Mouse (Mus musculus): ENCODE results near the gene Slc34a1. TPM values are rescaled to one million over a fixed set of nuclear protein-coding genes. Genes with fewer than 3 reads are reported as not detected.
A peak's percentile ranks its signal among the peaks of the same experiment; 100 is the strongest.
"Not testable (repeated sequence)": the region's sequence is repeated elsewhere in the genome, so short reads cannot be mapped to it uniquely, and the experiment has no call there.

The Slc34a1 gene
- polyA plus RNA-seq, 1 experiment from 2014 or later, result not detected

- H3K27ac ChIP-seq (replicated peaks), result no peak overlapping the region
- DNase-seq (ENCODE audit: low spot score), result no peak
- no peaks in the 10 kb centered on the region for H3K4me1 ChIP-seq
- H3K27me3 ChIP-seq (ENCODE audit: low read depth, poor library complexity, severe bottlenecking), result no peaks in the 10 kb centered on the region
- H3K4me3 ChIP-seq, result no peak overlapping the region
- no peaks in the 10 kb centered on the region for H3K36me3 ChIP-seq
- WGBS, result 79% methylated on average over 10 of the region's 10 CpGs
- peaks cover 6% of the 10 kb centered on the region; the same call in 1 of the 2 replicates for H3K9me3 ChIP-seq (replicated peaks)
Observed at GRCm38 (mm10) chr13:55431889-55432685, 34.1 kb downstream of the Slc34a1 start.

DNA sequence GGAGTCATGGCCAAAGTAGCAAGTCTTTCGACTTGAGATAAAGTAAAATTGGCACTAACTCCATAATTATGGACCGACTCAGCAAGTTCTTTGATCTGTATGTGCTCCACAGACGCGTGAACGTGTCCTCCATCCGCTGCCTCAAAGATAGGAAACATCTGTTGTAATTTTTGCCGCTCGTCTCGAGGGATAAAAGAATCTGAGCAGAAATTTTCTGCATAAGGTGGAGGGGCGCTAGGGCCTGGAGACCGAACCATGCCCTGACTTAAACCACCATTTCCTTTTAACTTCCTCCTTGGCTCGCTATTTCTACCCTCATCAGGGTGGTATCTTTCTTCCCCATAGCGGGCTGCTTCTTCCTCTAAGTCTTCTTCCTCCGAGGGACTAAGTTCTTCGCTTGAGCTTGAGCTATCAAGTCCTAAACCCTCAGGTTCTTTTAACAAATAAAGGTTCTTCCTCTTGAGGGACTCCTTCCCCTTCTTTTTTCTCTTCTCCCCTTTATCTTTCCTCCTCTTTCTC, 39.2 kb downstream of the Slc34a1 start:
- H3K27me3 ChIP-seq (ENCODE audit: low read depth, poor library complexity, severe bottlenecking); H3K36me3 ChIP-seq; H3K4me3 ChIP-seq; H3K4me1 ChIP-seq; H3K27ac ChIP-seq (replicated peaks); DNase-seq (ENCODE audit: low spot score): not testable (repeated sequence)
- H3K9me3 ChIP-seq (replicated peaks), result peaks cover 18% of the 10 kb centered on the region
- WGBS, result 91% methylated on average over 15 of the region's 15 CpGs

DNA sequence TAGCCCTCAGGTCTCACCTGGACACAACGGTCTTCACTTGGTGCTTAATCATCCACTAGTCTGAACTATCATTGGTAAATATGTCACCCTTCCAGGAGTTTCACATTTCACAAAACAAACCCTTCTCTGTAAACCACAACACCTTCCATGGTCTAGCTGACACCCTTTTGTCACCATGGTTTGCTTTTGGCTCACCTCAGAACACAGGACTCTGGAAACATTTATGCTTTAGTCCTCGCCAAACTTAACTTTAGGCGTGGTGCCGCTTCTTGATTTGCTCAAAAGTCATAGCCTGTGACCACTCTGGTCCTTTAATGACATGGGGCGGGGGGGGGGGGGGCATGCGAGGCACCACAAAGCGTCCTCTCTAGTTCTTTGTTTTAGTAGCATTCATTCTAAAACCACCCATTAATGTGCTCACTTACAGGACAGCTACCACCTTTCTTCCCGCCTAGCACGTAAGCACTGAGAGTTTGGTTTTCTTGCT, 45.9 kb downstream of the Slc34a1 start:
- H3K36me3 ChIP-seq, result peaks cover 8% of the 10 kb centered on the region
- H3K27me3 ChIP-seq (ENCODE audit: low read depth, poor library complexity, severe bottlenecking), result no peaks in the 10 kb centered on the region
- WGBS, result 47% methylated on average over 9 of the region's 9 CpGs
- peak overlapping the region; percentile 93 for H3K4me3 ChIP-seq
- no peaks in the 10 kb centered on the region for H3K9me3 ChIP-seq (replicated peaks)
- peak overlapping the region; percentile 98 for H3K27ac ChIP-seq (replicated peaks)
- DNase-seq (ENCODE audit: low spot score), result no peak
- H3K4me1 ChIP-seq, result peaks cover 37% of the 10 kb centered on the region

GRCm38 (mm10) chr13:55444286-55444936, 46.4 kb downstream of the Slc34a1 start:
- H3K4me1 ChIP-seq, result peaks cover 37% of the 10 kb centered on the region
- H3K27me3 ChIP-seq (ENCODE audit: low read depth, poor library complexity, severe bottlenecking), result no peaks in the 10 kb centered on the region
- WGBS, result 2% methylated on average over 32 of the region's 33 CpGs
- no peak for DNase-seq (ENCODE audit: low spot score)
- H3K36me3 ChIP-seq, result peaks cover 14% of the 10 kb centered on the region
- H3K27ac ChIP-seq (replicated peaks), result peak overlapping the region; percentile 98
- no peaks in the 10 kb centered on the region for H3K9me3 ChIP-seq (replicated peaks)
- peak overlapping the region; percentile 93 for H3K4me3 ChIP-seq

DNA sequence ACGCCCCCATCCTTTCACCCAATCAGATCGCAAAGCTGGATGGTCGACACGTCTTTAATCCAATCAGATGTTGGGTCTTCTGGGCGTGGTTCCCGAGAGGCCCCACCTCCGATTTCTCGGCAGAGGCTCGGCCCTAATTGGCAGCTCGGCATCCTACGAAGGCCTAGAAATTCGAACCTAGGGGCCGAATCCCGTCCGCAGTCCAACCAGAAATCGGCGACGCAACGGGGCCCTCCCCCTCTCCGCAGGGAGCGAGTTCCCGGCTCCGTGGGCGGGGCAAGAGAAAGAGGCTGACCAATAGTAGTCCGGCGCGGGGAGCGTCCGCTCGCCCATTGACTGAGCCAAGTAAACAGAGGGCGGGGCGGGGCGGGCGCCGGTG, 46.9 kb downstream of the Slc34a1 start, which contains the start of gene Grk6:
Gene Grk6 (plus strand): TSS at position 136 of the 379 bp plus-strand sequence.
- Histone ChIP-seq H3K27me3 (ENCODE audit: low read depth, poor library complexity, severe bottlenecking) (no peaks in the 10 kb centered on the region), H3K4me1 (peaks cover 37% of the 10 kb centered on the region), H3K36me3 (peaks cover 19% of the 10 kb centered on the region), H3K9me3 (replicated peaks) (no peaks in the 10 kb centered on the region), H3K27ac (replicated peaks) (peak within 1 kb of the TSS; percentile 98), H3K4me3 (peak within 1 kb of the TSS; percentile 93)
- DNase-seq (ENCODE audit: low spot score), result peak; percentile 99
- under 1% methylated on average over 35 of the region's 35 CpGs for WGBS

- Histone ChIP-seq H3K4me1 (peaks cover 37% of the 10 kb centered on the region), H3K36me3 (peaks cover 25% of the 10 kb centered on the region), H3K27ac (replicated peaks) (peak overlapping the region; percentile 98), H3K9me3 (replicated peaks) (no peaks in the 10 kb centered on the region), H3K27me3 (ENCODE audit: low read depth, poor library complexity, severe bottlenecking) (no peaks in the 10 kb centered on the region), H3K4me3 (peak overlapping the region; percentile 93)
- DNase-seq (ENCODE audit: low spot score), result peak; percentile 77
- 1% methylated on average over 66 of the region's 66 CpGs for WGBS
Observed at GRCm38 (mm10) chr13:55445361-55446091, 47.5 kb downstream of the Slc34a1 start.

DNA sequence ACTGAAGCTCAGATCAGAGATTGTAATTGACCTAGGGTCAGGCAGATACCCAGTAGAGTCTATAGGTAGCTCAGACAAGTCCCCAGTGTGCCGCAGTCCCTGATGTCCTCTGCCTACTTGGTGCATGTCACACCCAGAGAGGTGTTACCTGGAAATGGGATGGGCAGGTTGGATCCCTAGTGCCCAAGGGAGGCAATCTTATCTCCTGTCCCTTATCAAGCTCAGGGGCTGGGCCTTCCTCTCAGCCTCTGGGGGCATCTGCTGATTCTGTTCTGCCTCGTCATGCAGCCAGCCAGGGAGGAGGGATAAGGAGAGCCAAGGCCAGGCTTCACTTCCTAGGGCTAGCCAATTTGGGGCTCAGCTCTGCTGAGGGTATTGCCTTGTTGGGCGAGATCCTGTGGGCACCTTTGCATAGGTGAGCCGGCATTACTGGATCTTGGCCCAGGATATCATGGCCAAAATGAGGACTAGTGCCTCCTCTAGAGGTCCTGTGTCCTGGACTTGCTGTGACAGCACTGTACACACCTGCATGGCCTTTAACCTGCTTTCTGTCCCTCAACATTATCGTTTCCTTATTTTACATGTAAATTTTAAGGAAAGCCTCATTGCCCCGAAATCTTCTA, 48.6 kb downstream of the Slc34a1 start:
- Histone ChIP-seq H3K4me3 (peak overlapping the region; percentile 93), H3K9me3 (replicated peaks) (no peaks in the 10 kb centered on the region), H3K36me3 (peaks cover 36% of the 10 kb centered on the region), H3K27ac (replicated peaks) (peak overlapping the region; percentile 98), H3K4me1 (peaks cover 37% of the 10 kb centered on the region), H3K27me3 (ENCODE audit: low read depth, poor library complexity, severe bottlenecking) (no peaks in the 10 kb centered on the region)
- no peak for DNase-seq (ENCODE audit: low spot score)
- WGBS, result 83% methylated on average over 6 of the region's 6 CpGs

DNA sequence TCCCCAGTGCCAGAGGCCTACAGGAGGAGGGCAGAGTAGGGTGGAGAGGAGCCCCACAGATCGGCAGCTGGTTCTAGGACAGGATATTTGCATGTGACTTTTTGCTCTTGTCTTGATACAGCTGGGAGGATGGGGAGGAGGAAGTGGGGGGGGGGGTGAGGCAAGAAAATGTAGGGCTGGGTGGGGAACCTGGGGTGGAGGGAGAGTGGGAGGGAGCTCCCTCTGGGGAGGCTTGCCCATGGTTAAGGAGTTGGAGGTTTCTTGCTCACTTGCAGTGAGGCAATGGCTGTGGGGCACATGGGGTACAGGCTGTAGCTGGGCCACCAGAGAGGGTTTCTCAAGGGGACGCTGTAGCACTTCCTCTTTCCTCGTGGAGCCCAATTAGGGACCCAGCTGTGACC, 49.6 kb downstream of the Slc34a1 start:
- Histone ChIP-seq H3K4me3 (no peak overlapping the region), H3K27ac (replicated peaks) (no peak overlapping the region), H3K27me3 (ENCODE audit: low read depth, poor library complexity, severe bottlenecking) (no peaks in the 10 kb centered on the region), H3K36me3 (peaks cover 45% of the 10 kb centered on the region), H3K4me1 (peaks cover 37% of the 10 kb centered on the region), H3K9me3 (replicated peaks) (no peaks in the 10 kb centered on the region)
- no peak for DNase-seq (ENCODE audit: low spot score)
- 78% methylated on average over 3 of the region's 3 CpGs for WGBS

DNA sequence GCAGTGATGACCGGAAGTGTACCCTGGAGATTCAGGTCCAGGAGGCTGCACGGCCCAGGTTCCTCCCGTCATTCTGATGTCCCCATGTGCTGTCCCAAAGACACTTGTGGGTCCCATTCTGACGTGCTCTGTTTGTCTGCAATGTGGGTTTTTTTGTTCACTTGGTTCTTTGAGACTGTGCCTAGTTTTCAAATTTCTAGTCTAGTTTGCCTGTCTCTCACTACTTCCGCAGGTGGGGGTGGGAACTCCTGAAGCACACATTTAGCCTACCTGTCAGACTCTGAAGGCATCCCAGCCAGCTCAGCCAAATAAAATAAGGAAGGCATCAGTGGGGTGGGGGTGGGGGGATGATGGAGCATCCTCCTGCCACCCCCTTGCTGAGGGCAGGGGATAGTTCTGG, 50.1 kb downstream of the Slc34a1 start:
- peaks cover 51% of the 10 kb centered on the region for H3K36me3 ChIP-seq
- no peaks in the 10 kb centered on the region for H3K9me3 ChIP-seq (replicated peaks)
- DNase-seq (ENCODE audit: low spot score), result no peak
- H3K27ac ChIP-seq (replicated peaks), result no peak overlapping the region
- H3K4me1 ChIP-seq, result peaks cover 37% of the 10 kb centered on the region
- H3K27me3 ChIP-seq (ENCODE audit: low read depth, poor library complexity, severe bottlenecking), result no peaks in the 10 kb centered on the region
- 95% methylated on average over 5 of the region's 5 CpGs for WGBS
- no peak overlapping the region for H3K4me3 ChIP-seq

GRCm38 (mm10) chr13:55449205-55449604, 51.2 kb downstream of the Slc34a1 start:
- Histone ChIP-seq H3K4me1 (peaks cover 28% of the 10 kb centered on the region), H3K9me3 (replicated peaks) (no peaks in the 10 kb centered on the region)

DNA sequence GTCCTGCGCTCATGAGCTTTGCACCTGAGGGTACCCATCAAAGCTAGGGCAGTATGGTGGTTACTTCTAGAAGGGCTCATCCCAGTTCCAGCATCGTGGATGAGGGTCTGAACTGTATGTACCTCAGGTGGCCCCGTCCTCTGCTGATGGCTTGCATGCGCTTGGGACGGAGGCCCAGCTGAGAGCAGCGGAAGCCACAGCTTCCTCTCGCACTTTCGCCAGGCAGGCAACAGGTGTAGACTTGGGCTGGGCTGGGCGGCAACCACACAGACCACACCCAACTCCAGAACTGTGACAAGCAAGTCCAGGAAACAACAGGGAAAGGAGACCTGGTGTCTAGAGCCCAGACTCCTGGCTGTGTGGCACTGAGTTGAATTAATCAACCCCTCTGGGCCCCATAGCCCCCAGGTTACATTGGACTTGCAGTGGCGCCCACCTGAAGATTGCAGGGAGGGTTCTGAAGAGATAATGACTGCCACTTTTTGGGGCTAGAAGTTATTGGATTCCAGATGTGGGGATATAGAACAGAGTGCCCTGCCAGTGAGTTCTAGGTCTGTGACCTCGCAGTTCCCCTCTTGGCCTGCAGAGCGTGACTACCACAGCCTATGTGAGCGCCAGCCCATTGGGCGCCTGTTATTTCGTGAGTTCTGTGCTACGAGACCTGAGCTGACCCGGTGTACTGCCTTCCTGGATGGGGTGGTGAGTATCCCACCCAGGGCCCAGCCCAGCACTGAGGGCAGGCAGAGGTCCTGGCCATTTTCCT, 51.9 kb downstream of the Slc34a1 start:
- Histone ChIP-seq H3K36me3 (peaks cover 69% of the 10 kb centered on the region), H3K4me1 (peaks cover 24% of the 10 kb centered on the region), H3K27me3 (ENCODE audit: low read depth, poor library complexity, severe bottlenecking) (no peaks in the 10 kb centered on the region), H3K4me3 (no peak overlapping the region), H3K27ac (replicated peaks) (no peak overlapping the region), H3K9me3 (replicated peaks) (no peaks in the 10 kb centered on the region)
- WGBS, result 91% methylated on average over 17 of the region's 17 CpGs
- DNase-seq (ENCODE audit: low spot score), result no peak

More at GRCm38 (mm10) chr13:55449205-55449604, 51.2 kb downstream of the Slc34a1 start:
- H3K4me3 ChIP-seq, result no peak overlapping the region
- H3K27ac ChIP-seq (replicated peaks), result no peak overlapping the region
- H3K36me3 ChIP-seq, result peaks cover 62% of the 10 kb centered on the region
- no peak for DNase-seq (ENCODE audit: low spot score)
- 92% methylated on average over 9 of the region's 9 CpGs for WGBS
- H3K27me3 ChIP-seq (ENCODE audit: low read depth, poor library complexity, severe bottlenecking), result no peaks in the 10 kb centered on the region
